ENCODE assay signal across 9 mouse cellular contexts in genomic region chr12:111423570-111424129, GRCm38 (mm10). TPM values are rescaled to one million over a fixed set of nuclear protein-coding genes. Genes with fewer than 3 reads are reported as not detected.
DNase-seq lines count a peak whose midpoint lies in the region; ATAC-seq and TF ChIP-seq lines count a peak whose summit lies in the region.
"Had no signal": no experiment of that assay in that cellular context is flagged by ENCODE, and none has a peak within 500 bp of the region (broad histone marks: within the 10 kb centered on the region; RNA-seq: fewer than 3 reads in every experiment).

No protein-coding gene starts in this region.

- H3K4me1 ChIP-seq in liver, embryonic 11.5 days (replicated peaks; ENCODE audit: control insufficient read depth, insufficient read depth, low read length): peaks cover 34% of the 10 kb centered on the region
- peaks cover 22% of the 10 kb centered on the region for H3K4me1 ChIP-seq in liver, postnatal 0 days (ENCODE audit: insufficient read depth)
- H3K4me1 ChIP-seq in forebrain, embryonic 11.5 days (replicated peaks; ENCODE audit: control insufficient read depth, insufficient read depth, low read length): peaks cover 4% of the 10 kb centered on the region
- peaks cover 34% of the 10 kb centered on the region for H3K4me1 ChIP-seq in limb, embryonic 10.5 days
- peaks cover 18% of the 10 kb centered on the region for H3K4me1 ChIP-seq in olfactory bulb, adult 2 months (ENCODE audit: control insufficient read depth, insufficient read depth, low read length)

- peak overlapping the region; percentile 41 for H3K4me2 ChIP-seq in liver, embryonic 11.5 days
- H3K4me2 ChIP-seq in liver, postnatal 0 days (ENCODE audit: low read depth, low read length): no peak overlapping the region
- peak overlapping the region; percentile 20 for H3K4me2 ChIP-seq in forebrain, embryonic 11.5 days (ENCODE audit: low read depth, low read length, severe bottlenecking)

- TF ChIP-seq EP300 in liver, postnatal 0 days (IDR thresholded peaks at IDR 0.05; ENCODE audit: low read depth): no peak

- no peak for DNase-seq in liver, embryonic 11.5 days (ENCODE audit: low spot score)
- no peak for DNase-seq in liver, postnatal 0 days
- no peak for DNase-seq in forebrain, embryonic 11.5 days (ENCODE audit: low spot score)
- peak; percentile 56 for DNase-seq in limb, embryonic 10.5 days (ENCODE audit: low spot score)
- no peak for DNase-seq in cerebellum, postnatal 36 days
- no peak for DNase-seq in layer of hippocampus, adult 9-10 months (ENCODE audit: low spot score)
- no peak for DNase-seq in left cerebral cortex, postnatal 36 days (ENCODE audit: low spot score in 2 of 2)
- DNase-seq: kidney, adult 8-10 months had no signal

- no peak for TF ChIP-seq POLR2A in olfactory bulb, adult 2 months (IDR thresholded peaks at IDR 0.05; ENCODE audit: insufficient read depth, low read depth, low read length)

- no peak for ATAC-seq in liver, embryonic 11.5 days (replicated peaks; ENCODE audit: low FRiP score)
- ATAC-seq in liver, postnatal 0 days: no peak
- no peak for ATAC-seq in forebrain, embryonic 11.5 days (replicated peaks; ENCODE audit: low FRiP score)

- 16% methylated on average over 43 of the region's 43 CpGs for WGBS in liver, embryonic 11.5 days
- WGBS in liver, postnatal 0 days (ENCODE audit: insufficient replicate concordance): 35% methylated on average over 43 of the region's 43 CpGs
- WGBS in forebrain, embryonic 11.5 days: 1% methylated on average over 43 of the region's 43 CpGs
- 4% methylated on average over 43 of the region's 43 CpGs for WGBS in limb, embryonic 10.5 days
- 19% methylated on average over 43 of the region's 43 CpGs for WGBS in olfactory bulb, adult 2 months

- H3K4me3 ChIP-seq in liver, embryonic 11.5 days (ENCODE audit: low read depth, low read length): peak overlapping the region; percentile 4; the same call in 1 of the 2 replicates
- H3K4me3 ChIP-seq in liver, postnatal 0 days (ENCODE audit: low read depth, low read length): no peak overlapping the region
- peak overlapping the region; percentile 8 for H3K4me3 ChIP-seq in forebrain, embryonic 11.5 days (ENCODE audit: low read depth, low read length)
- peak overlapping the region; percentile 43 for H3K4me3 ChIP-seq in limb, embryonic 10.5 days
- peak overlapping the region; percentile 28 for H3K4me3 ChIP-seq in olfactory bulb, adult 2 months (ENCODE audit: insufficient read depth, low read depth, low read length)

- no peak for TF ChIP-seq CTCF in liver, postnatal 0 days (IDR thresholded peaks at IDR 0.05; ENCODE audit: low read depth)
- no peak for TF ChIP-seq CTCF in olfactory bulb, adult 2 months (IDR thresholded peaks at IDR 0.05; ENCODE audit: insufficient read depth, low read depth, low read length)

- no peaks in the 10 kb centered on the region for H3K36me3 ChIP-seq in liver, embryonic 11.5 days (ENCODE audit: control insufficient read depth, insufficient read depth, low read length)
- H3K36me3 ChIP-seq in liver, postnatal 0 days (replicated peaks; ENCODE audit: insufficient read depth, low read length): peaks cover 2% of the 10 kb centered on the region; the same call in 1 of the 2 replicates
- H3K36me3 ChIP-seq in forebrain, embryonic 11.5 days (ENCODE audit: control insufficient read depth, insufficient read depth, low read length): no peaks in the 10 kb centered on the region
- no peaks in the 10 kb centered on the region for H3K36me3 ChIP-seq in limb, embryonic 10.5 days

- no peaks in the 10 kb centered on the region for H3K9me3 ChIP-seq in liver, embryonic 11.5 days (ENCODE audit: control insufficient read depth, low read length)
- no peaks in the 10 kb centered on the region for H3K9me3 ChIP-seq in liver, postnatal 0 days (ENCODE audit: low read length)
- no peaks in the 10 kb centered on the region for H3K9me3 ChIP-seq in forebrain, embryonic 11.5 days (ENCODE audit: control insufficient read depth, low read length)
- no peaks in the 10 kb centered on the region for H3K9me3 ChIP-seq in limb, embryonic 10.5 days (replicated peaks)

- intact Hi-C loops in left cerebral cortex, postnatal 36 days (cut with DNase I): loop anchor here (10.0 kb wide), 1 partner anchor 221 kb away; no protein-coding TSS in a partner anchor

- H3K27me3 ChIP-seq in liver, embryonic 11.5 days (replicated peaks; ENCODE audit: control insufficient read depth, insufficient read depth, low read length): peaks cover 59% of the 10 kb centered on the region
- H3K27me3 ChIP-seq in liver, postnatal 0 days (ENCODE audit: insufficient read depth, low read length): peaks cover 45% of the 10 kb centered on the region
- H3K27me3 ChIP-seq in forebrain, embryonic 11.5 days (ENCODE audit: control insufficient read depth, insufficient read depth, low read length): peaks cover 57% of the 10 kb centered on the region
- peaks cover 100% of the 10 kb centered on the region for H3K27me3 ChIP-seq in limb, embryonic 10.5 days (ENCODE audit: low read depth, poor library complexity, severe bottlenecking)

- no peak overlapping the region for H3K27ac ChIP-seq in liver, embryonic 11.5 days (ENCODE audit: low read depth, low read length)
- H3K27ac ChIP-seq in liver, postnatal 0 days (ENCODE audit: low read depth): no peak overlapping the region
- H3K27ac ChIP-seq in forebrain, embryonic 11.5 days (ENCODE audit: low read depth, low read length): no peak overlapping the region
- H3K27ac ChIP-seq in limb, embryonic 10.5 days: no peak overlapping the region
- no peak overlapping the region for H3K27ac ChIP-seq in olfactory bulb, adult 2 months (ENCODE audit: insufficient read depth, low read depth, low read length)

- H3K9ac ChIP-seq in liver, embryonic 11.5 days (ENCODE audit: low read depth, low read length): no peak overlapping the region
- no peak overlapping the region for H3K9ac ChIP-seq in liver, postnatal 0 days (replicated peaks)
- no peak overlapping the region for H3K9ac ChIP-seq in forebrain, embryonic 11.5 days (ENCODE audit: low read length)

RNA-seq across cellular contexts. Expression of gene Exoc3l4, which starts 6.8 kb away (rescaled TPM):
- polyA plus RNA-seq in liver, embryonic 11.5 days (2014; fragmentation: Nextera tagmentation; extraction: Ambion mirVana): 18.6 and 20.4 TPM in 2 replicates
- 13.7 TPM in 2 replicates for polyA plus RNA-seq in liver, postnatal 0 days (2015; fragmentation: Nextera tagmentation; extraction: Ambion mirVana)
- 3.0 and 3.3 TPM in 2 replicates for polyA plus RNA-seq in forebrain, embryonic 11.5 days (2014; fragmentation: Nextera tagmentation; extraction: Ambion mirVana)
- 5.1 and 6.5 TPM in 2 replicates for polyA plus RNA-seq in limb, embryonic 10.5 days (2016; fragmentation: Nextera tagmentation; extraction: Ambion mirVana)
- not detected in 2 replicates for polyA plus RNA-seq in olfactory bulb, adult 2 months (2012; ENCODE audit: insufficient read depth, insufficient read length, low replicate concordance, missing spikeins)
- total RNA-seq in left cerebral cortex, postnatal 36 days (2021): 1 to 10 TPM; 1.1 to 1.4 TPM

RNA-seq across cellular contexts. Expression of gene Lbhd2, which starts 17.0 kb away (rescaled TPM):
- 0.36 TPM in 1 of 2 replicates, not detected in the other for polyA plus RNA-seq in liver, embryonic 11.5 days (2014; fragmentation: Nextera tagmentation; extraction: Ambion mirVana)
- 0.22 TPM in 2 replicates for polyA plus RNA-seq in liver, postnatal 0 days (2015; fragmentation: Nextera tagmentation; extraction: Ambion mirVana)
- polyA plus RNA-seq in forebrain, embryonic 11.5 days (2014; fragmentation: Nextera tagmentation; extraction: Ambion mirVana): not detected in 2 replicates
- polyA plus RNA-seq in limb, embryonic 10.5 days (2016; fragmentation: Nextera tagmentation; extraction: Ambion mirVana): not detected in 2 replicates
- polyA plus RNA-seq in olfactory bulb, adult 2 months (2012; ENCODE audit: insufficient read depth, insufficient read length, low replicate concordance, missing spikeins): not detected in 2 replicates
- 1 to 10 TPM; 1.2 to 1.9 TPM for total RNA-seq in left cerebral cortex, postnatal 36 days (2021)

RNA-seq across cellular contexts. Expression of gene Tnfaip2, which starts 18.6 kb away (rescaled TPM):
- 107 TPM in 2 replicates for polyA plus RNA-seq in liver, embryonic 11.5 days (2014; fragmentation: Nextera tagmentation; extraction: Ambion mirVana)
- polyA plus RNA-seq in liver, postnatal 0 days (2015; fragmentation: Nextera tagmentation; extraction: Ambion mirVana): 72.0 and 79.5 TPM in 2 replicates
- polyA plus RNA-seq in forebrain, embryonic 11.5 days (2014; fragmentation: Nextera tagmentation; extraction: Ambion mirVana): 1.5 and 2.0 TPM in 2 replicates
- polyA plus RNA-seq in limb, embryonic 10.5 days (2016; fragmentation: Nextera tagmentation; extraction: Ambion mirVana): 4.3 and 6.0 TPM in 2 replicates
- polyA plus RNA-seq in olfactory bulb, adult 2 months (2012; ENCODE audit: insufficient read depth, insufficient read length, low replicate concordance, missing spikeins): not detected in 2 replicates
- total RNA-seq in left cerebral cortex, postnatal 36 days (2021): 1 to 10 TPM in 1 of 2 experiments, under 1 TPM in 1; 0.77 to 1.2 TPM

RNA-seq across cellular contexts. Expression of gene Cdc42bpb, which starts 46.1 kb away (rescaled TPM):
- polyA plus RNA-seq in liver, embryonic 11.5 days (2014; fragmentation: Nextera tagmentation; extraction: Ambion mirVana): 22.4 and 25.6 TPM in 2 replicates
- 8.0 and 8.6 TPM in 2 replicates for polyA plus RNA-seq in liver, postnatal 0 days (2015; fragmentation: Nextera tagmentation; extraction: Ambion mirVana)
- polyA plus RNA-seq in forebrain, embryonic 11.5 days (2014; fragmentation: Nextera tagmentation; extraction: Ambion mirVana): 42.7 and 44.0 TPM in 2 replicates
- polyA plus RNA-seq in limb, embryonic 10.5 days (2016; fragmentation: Nextera tagmentation; extraction: Ambion mirVana): 30.4 and 32.0 TPM in 2 replicates
- polyA plus RNA-seq in olfactory bulb, adult 2 months (2012; ENCODE audit: insufficient read depth, insufficient read length, low replicate concordance, missing spikeins): not detected in 2 replicates
- total RNA-seq in left cerebral cortex, postnatal 36 days (2021): 100 to 1,000 TPM; 146 to 152 TPM

Comparison
In these comparisons a context has a peak if more than half of its experiments do, and no peak if none do; other contexts are left out.
1. RNA of gene Tnfaip2, which starts 18.6 kb away (polyA plus RNA-seq): 107 TPM in liver, embryonic 11.5 days and 72.0 to 79.5 TPM in liver, postnatal 0 days; 4.3 to 6.0 TPM in limb, embryonic 10.5 days, 1.5 to 2.0 TPM in forebrain, embryonic 11.5 days and not detected in olfactory bulb, adult 2 months; every median in the first group is over 10 times any median in the second.